Mouse (Mus musculus): Measurements from ENCODE around the gene Psph. TPM values are rescaled to one million over a fixed set of nuclear protein-coding genes. Genes with fewer than 3 reads are reported as not detected.

The Psph gene
- total RNA-seq, 2 experiments from 2014 or later, result 21.9 to 23.6 TPM

- intact Hi-C loops (cut with DNase I), result no loop called here
- no peak for DNase-seq (ENCODE audit: extremely low spot score in 1 of 2, low spot score in 2 of 2)
Measured at GRCm38 (mm10) chr5:129744050-129744449, 43.2 kb downstream of the Psph start.

- DNase-seq (ENCODE audit: extremely low spot score in 1 of 2, low spot score in 2 of 2), result no peak
- intact Hi-C loops (cut with DNase I), result no loop called here
Measured at GRCm38 (mm10) chr5:129742903-129743488, 44.3 kb downstream of the Psph start.

- peak in 1 of 2 experiments; percentile 34 for DNase-seq (ENCODE audit: extremely low spot score in 1 of 2, low spot score in 2 of 2)
- intact Hi-C loops (cut with DNase I), result no loop called here
Measured at GRCm38 (mm10) chr5:129740976-129741375, 46.3 kb downstream of the Psph start.

GRCm38 (mm10) chr5:129731021-129731420 lies 56.2 kb downstream of the Psph start:
- DNase-seq (ENCODE audit: extremely low spot score in 1 of 2, low spot score in 2 of 2), result no peak
- intact Hi-C loops (cut with DNase I), result no loop called here

GRCm38 (mm10) chr5:129730344-129730743 lies 56.9 kb downstream of the Psph start:
- DNase-seq (ENCODE audit: extremely low spot score in 1 of 2, low spot score in 2 of 2), result peak in 1 of 2 experiments; percentile 39
- intact Hi-C loops (cut with DNase I), result no loop called here

GRCm38 (mm10) chr5:129729286-129729685 lies 58.0 kb downstream of the Psph start:
- intact Hi-C loops (cut with DNase I), result loop anchor here (5.0 to 10.0 kb wide), 2 partner anchors 117 to 664 kb away; no protein-coding TSS in a partner anchor
- DNase-seq (ENCODE audit: extremely low spot score in 1 of 2, low spot score in 2 of 2), result peak in 1 of 2 experiments; percentile 37

- intact Hi-C loops (cut with DNase I), result loop anchor here (5.0 to 10.0 kb wide), 2 partner anchors 114 to 662 kb away; no protein-coding TSS in a partner anchor
Measured at GRCm38 (mm10) chr5:129726784-129727183, 60.5 kb downstream of the Psph start.

GRCm38 (mm10) chr5:129725774-129726392 lies 61.4 kb downstream of the Psph start:
- no peak for DNase-seq (ENCODE audit: extremely low spot score in 1 of 2, low spot score in 2 of 2)
- intact Hi-C loops (cut with DNase I), result loop anchor here (5.0 to 10.0 kb wide), 2 partner anchors 114 to 661 kb away; no protein-coding TSS in a partner anchor

More at GRCm38 (mm10) chr5:129726784-129727183, 60.5 kb downstream of the Psph start:
- DNase-seq (ENCODE audit: extremely low spot score in 1 of 2, low spot score in 2 of 2), result no peak

GRCm38 (mm10) chr5:129724834-129725773 lies 62.1 kb downstream of the Psph start, which contains the start of gene Nipsnap2:
Nipsnap2 (plus strand) TSS chr5:129725063.
- DNase-seq (ENCODE audit: extremely low spot score in 1 of 2, low spot score in 2 of 2), result peak; percentile 84 to 92
- intact Hi-C loops (cut with DNase I), result loop anchor here (5.0 to 10.0 kb wide), 2 partner anchors 113 to 660 kb away; no protein-coding TSS in a partner anchor

- DNase-seq (ENCODE audit: extremely low spot score in 1 of 2, low spot score in 2 of 2), result no peak
- intact Hi-C loops (cut with DNase I), result loop anchor here (10.0 kb wide), 1 partner anchor 659 kb away; no protein-coding TSS in a partner anchor
Measured at GRCm38 (mm10) chr5:129724268-129724667, 63.0 kb downstream of the Psph start.

- no peak for DNase-seq (ENCODE audit: extremely low spot score in 1 of 2, low spot score in 2 of 2)
- intact Hi-C loops (cut with DNase I), result loop anchor here (10.0 kb wide), 1 partner anchor 655 kb away; no protein-coding TSS in a partner anchor
Measured at GRCm38 (mm10) chr5:129720176-129720575, 67.1 kb downstream of the Psph start.

GRCm38 (mm10) chr5:129717016-129717415 lies 70.2 kb downstream of the Psph start:
- intact Hi-C loops (cut with DNase I), result no loop called here
- no peak for DNase-seq (ENCODE audit: extremely low spot score in 1 of 2, low spot score in 2 of 2)

Other genes with a start within 250 kb of the Psph start
- 10 to 100 TPM; 62.2 to 62.9 TPM for gene Mmp17, start 203.3 kb downstream of the Psph start, total RNA-seq (2021)
- 1 to 10 TPM; 8.0 to 8.1 TPM for gene Zfp11, start 117.3 kb downstream of the Psph start, total RNA-seq (2021)
- gene Sept14, start 78.9 kb downstream of the Psph start, total RNA-seq (2021), result not detected
- 10 to 100 TPM; 75.9 to 90.0 TPM for gene Mrps17, start 72.0 kb downstream of the Psph start, total RNA-seq (2021)
- 10 to 100 TPM; 75.6 to 77.0 TPM for gene Nipsnap2, start 62.4 kb downstream of the Psph start, total RNA-seq (2021)
- gene Sumf2, start 59.5 kb upstream of the Psph start, total RNA-seq (2021), result 10 to 100 TPM; 20.2 to 20.5 TPM
- 100 to 1,000 TPM; 426 to 432 TPM for gene Chchd2, start 100.0 kb upstream of the Psph start, total RNA-seq (2021)
- gene Zbed5, start 108.3 kb upstream of the Psph start, total RNA-seq (2021), result 1 to 10 TPM; 3.8 to 5.8 TPM
- gene Phkg1, start 111.1 kb upstream of the Psph start, total RNA-seq (2021), result 1 to 10 TPM; 7.8 to 8.7 TPM
- gene Nupr1l, start 121.1 kb upstream of the Psph start, total RNA-seq (2021), result 1 to 10 TPM; 1.6 to 2.3 TPM
- 10 to 100 TPM; 49.8 to 58.2 TPM for gene Vkorc1l1, start 154.5 kb upstream of the Psph start, total RNA-seq (2021)
- 10 to 100 TPM; 15.6 to 17.0 TPM for gene Gusb, start 215.6 kb upstream of the Psph start, total RNA-seq (2021)
- gene Asl, start 241.8 kb upstream of the Psph start, total RNA-seq (2021), result 10 to 100 TPM; 23.9 to 24.6 TPM
- 10 to 100 TPM; 39.9 to 40.9 TPM for gene Crcp, start 241.8 kb upstream of the Psph start, total RNA-seq (2021)